Mouse (Mus musculus) ES-E14 (cell line): ENCODE results near the gene Insrr. TPM values are rescaled to one million over a fixed set of nuclear protein-coding genes. Genes with fewer than 3 reads are reported as not detected.

Experiments used
- DNase-seq: peaks from one replicate; pipeline ENCODE4 v3.0.0-alpha.2; 2013; ENCODE audit warnings: low read depth, low spot score
- H3K27ac ChIP-seq: 2 replicates; pipeline ENCODE4 v1.5.1; 2012; ENCODE audit warnings: low read depth, mild to moderate bottlenecking, low read length, moderate library complexity, mixed read lengths; ENCODE audit not compliant: poor library complexity, insufficient read depth, severe bottlenecking
- H3K36me3 ChIP-seq: 2 replicates; pipeline ENCODE4 v1.6.1; 2012; ENCODE audit warnings: mild to moderate bottlenecking, low read length, moderate library complexity, mixed read lengths; ENCODE audit not compliant: control insufficient read depth, poor library complexity, insufficient read depth, severe bottlenecking
- H3K4me1 ChIP-seq, 2 experiments: fragments of 150-350 bp in 1 of 2; sonication (generic) in 1 of 2; 2 replicates each; pipeline ENCODE4 v1.6.1; 2012; ENCODE audit warnings: low read length in 2 of 2, mild to moderate bottlenecking in 1 of 2, mixed read lengths in 1 of 2; ENCODE audit not compliant: control insufficient read depth in 2 of 2, insufficient read depth in 2 of 2, poor library complexity in 1 of 2
- H3K4me3 ChIP-seq, 2 experiments: fragments of 150-350 bp in 1 of 2; sonication (generic) in 1 of 2; 2 replicates each; pipeline ENCODE4 v1.5.1; 2012; ENCODE audit warnings: low read length in 2 of 2, low read depth in 1 of 2, mild to moderate bottlenecking in 1 of 2, mixed read lengths in 1 of 2; ENCODE audit not compliant: insufficient read depth in 1 of 2, poor library complexity in 1 of 2, severe bottlenecking in 1 of 2
- H3K9ac ChIP-seq: 2 replicates; pipeline ENCODE4 v1.6.1; 2012; ENCODE audit warnings: low read depth, mild to moderate bottlenecking, low read length, mixed read lengths; ENCODE audit not compliant: poor library complexity, insufficient read depth, severe bottlenecking
- H3K9me3 ChIP-seq: fragments of 150-350 bp; sonication (generic); 2 replicates; pipeline ENCODE4 v1.6.1; 2012; ENCODE audit warnings: low read depth, mild to moderate bottlenecking, low read length; ENCODE audit not compliant: control insufficient read depth, insufficient read depth
- CHD2 ChIP-seq: IDR thresholded peaks from 2 replicates; pipeline ENCODE4 v1.6.1; 2014; ENCODE audit warnings: mild to moderate bottlenecking, low read depth, low read length, inconsistent platforms
- HCFC1 ChIP-seq: IDR thresholded peaks from 2 replicates; pipeline ENCODE4 v1.6.1; 2012; ENCODE audit warnings: low read length, inconsistent platforms, borderline replicate concordance; ENCODE audit not compliant: insufficient read depth
- MAFK ChIP-seq: IDR thresholded peaks from 2 replicates; pipeline ENCODE4 v1.6.1; 2014; ENCODE audit warnings: mild to moderate bottlenecking, low read depth, low read length, inconsistent platforms; ENCODE audit not compliant: insufficient read depth
- ZC3H11A ChIP-seq: IDR thresholded peaks from 2 replicates; pipeline ENCODE4 v1.6.1; 2012; ENCODE audit warnings: low read depth, mild to moderate bottlenecking, inconsistent platforms, low read length, borderline replicate concordance
- ZNF384 ChIP-seq: IDR thresholded peaks from 2 replicates; pipeline ENCODE4 v1.6.1; 2012; ENCODE audit warnings: low read depth, low read length, inconsistent platforms
- in situ Hi-C, 2 experiments: fragments of 600-800 bp; cut with MboI; formaldehyde crosslinking; loops; one replicate each; pipeline ENCODE4 v1.15.1; 2025; ENCODE audit warnings: low sequenced_read_pairs in 2 of 2, inconsistent platforms in 1 of 2; ENCODE audit not compliant: unreplicated experiment in 2 of 2
- total RNA-seq: library from RNA; depleted of rRNA; stranded (reverse); fragments of 300-350 nt; gene quantifications from 2 replicates; pipeline ENCODE4 v1.2.3, GENCODE M21; 2012

Gene Insrr
- total RNA-seq, 1 experiment, result 0.18 TPM

- no peaks in the 10 kb centered on the region for H3K4me1 ChIP-seq
- no peak overlapping the region for H3K27ac ChIP-seq
- H3K36me3 ChIP-seq, result no peaks in the 10 kb centered on the region
- DNase-seq, result no peak
- no peak overlapping the region for H3K9ac ChIP-seq
- H3K4me3 ChIP-seq, result no peak overlapping the region
- in situ Hi-C loops, result no loop called here
- TF ChIP-seq MAFK, result no peak
- no peak for TF ChIP-seq HCFC1
- no peak for TF ChIP-seq ZNF384
- TF ChIP-seq ZC3H11A, result no peak
- TF ChIP-seq CHD2, result no peak
- H3K9me3 ChIP-seq, result no peaks in the 10 kb centered on the region
Observed at GRCm38 (mm10) chr3:87844981-87845380, 48.2 kb downstream of the Insrr start.

GRCm38 (mm10) chr3:87846186-87846585 lies 49.4 kb downstream of the Insrr start:
- Histone ChIP-seq H3K27ac (no peak overlapping the region), H3K9ac (no peak overlapping the region), H3K4me3 (no peak overlapping the region), H3K4me1 (no peaks in the 10 kb centered on the region), H3K9me3 (no peaks in the 10 kb centered on the region), H3K36me3 (no peaks in the 10 kb centered on the region)
- in situ Hi-C loops, result no loop called here
- TF ChIP-seq MAFK, result no peak
- no peak for TF ChIP-seq ZNF384
- TF ChIP-seq ZC3H11A, result no peak
- no peak for TF ChIP-seq HCFC1
- no peak for TF ChIP-seq CHD2
- DNase-seq, result no peak

- H3K4me3 ChIP-seq, result no peak within 1 kb of the TSS
Observed at GRCm38 (mm10) chr3:87846650-87847110, 49.9 kb downstream of the Insrr start, which contains the start of gene Sh2d2a. Gene Sh2d2a, plus strand, starts transcription at chr3:87846755.

DNA sequence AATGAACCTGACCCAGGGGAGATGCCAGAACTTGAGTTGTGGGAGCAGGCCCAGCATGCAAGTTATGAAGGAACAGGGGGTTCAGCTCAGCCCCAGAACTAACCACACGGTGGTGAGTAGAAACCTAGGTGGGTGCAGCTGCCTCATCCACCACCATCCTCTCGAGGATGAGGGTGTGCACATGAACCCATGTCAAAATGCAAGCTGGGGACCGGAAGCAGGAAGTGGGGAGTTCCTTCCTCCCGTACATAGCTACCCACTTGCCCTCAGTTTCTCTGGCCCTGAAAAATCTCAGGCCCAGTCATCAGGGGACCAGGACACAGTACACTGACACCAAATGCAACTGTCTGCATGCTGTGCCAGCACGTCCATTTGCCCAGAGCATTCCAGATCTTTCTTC lies 50.9 kb downstream of the Insrr start:
- DNase-seq, result no peak
- H3K9me3 ChIP-seq, result no peaks in the 10 kb centered on the region
- H3K9ac ChIP-seq, result no peak overlapping the region
- no peak overlapping the region for H3K4me3 ChIP-seq
- H3K27ac ChIP-seq, result no peak overlapping the region
- H3K4me1 ChIP-seq, result 0 out of 4 replicates have a peak, but pooled peaks cover 0 to 2% of the 10 kb centered on the region in 2 experiments
- in situ Hi-C loops, result no loop called here
- H3K36me3 ChIP-seq, result no peaks in the 10 kb centered on the region
- TF ChIP-seq ZNF384 (no peak), HCFC1 (no peak), MAFK (no peak), CHD2 (no peak), ZC3H11A (no peak)

More at GRCm38 (mm10) chr3:87846650-87847110, 49.9 kb downstream of the Insrr start, which contains the start of gene Sh2d2a:
- no peak for DNase-seq
- H3K36me3 ChIP-seq, result no peaks in the 10 kb centered on the region
- in situ Hi-C loops, result no loop called here
- no peak within 1 kb of the TSS for H3K27ac ChIP-seq
- H3K4me1 ChIP-seq, result no peaks in the 10 kb centered on the region
- TF ChIP-seq MAFK, result no peak
- no peak within 1 kb of the TSS for H3K9ac ChIP-seq
- no peaks in the 10 kb centered on the region for H3K9me3 ChIP-seq

DNA sequence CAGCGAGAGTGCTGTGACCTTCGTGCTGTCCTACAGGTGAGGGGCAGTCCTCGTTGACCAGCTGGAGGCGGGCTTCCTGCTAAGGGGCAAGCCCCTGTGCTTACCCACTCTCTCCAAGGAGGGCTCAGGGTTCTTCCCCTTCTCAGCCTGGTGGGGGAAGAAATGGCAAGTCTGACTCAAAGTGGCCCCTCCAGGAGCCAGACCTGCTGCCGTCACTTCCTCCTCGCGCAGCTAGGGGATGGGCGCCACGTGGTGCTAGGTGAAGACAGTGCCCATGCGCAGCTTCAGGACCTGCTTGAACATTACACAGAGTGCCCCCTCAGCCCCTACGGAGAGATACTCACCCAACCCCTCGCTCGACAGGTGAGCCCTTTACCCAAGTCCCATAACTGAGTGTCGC lies 52.4 kb downstream of the Insrr start:
- H3K9me3 ChIP-seq, result no peaks in the 10 kb centered on the region
- in situ Hi-C loops, result no loop called here
- H3K9ac ChIP-seq, result no peak overlapping the region
- H3K36me3 ChIP-seq, result no peaks in the 10 kb centered on the region
- 0 out of 4 replicates have a peak, but pooled peaks cover 0 to 2% of the 10 kb centered on the region in 2 experiments for H3K4me1 ChIP-seq
- no peak overlapping the region for H3K4me3 ChIP-seq
- H3K27ac ChIP-seq, result no peak overlapping the region
- no peak for DNase-seq
- TF ChIP-seq HCFC1 (no peak), ZC3H11A (no peak), CHD2 (no peak), MAFK (no peak), ZNF384 (no peak)
